Mouse (Mus musculus) adrenal gland, postnatal 36 days (tissue): ENCODE results near the gene Usp34. TPM values are rescaled to one million over a fixed set of nuclear protein-coding genes. Genes with fewer than 3 reads are reported as not detected.
"Not testable (repeated sequence)": the region's sequence is repeated elsewhere in the genome, so short reads cannot be mapped to it uniquely, and the experiment has no call there.

Source experiments
- DNase-seq, 2 experiments: peaks; one replicate each; pipeline ENCODE4 v3.0.0; 2021; ENCODE audit warnings: mixed read lengths in 1 of 2
- microRNA-seq: library from miRNA; unstranded; fragments of <30 nt; microRNA quantifications from one replicate; pipeline ENCODE4 v1.2.0, GENCODE M21; 2021
- total RNA-seq, 2 experiments: library from RNA; stranded (reverse); gene quantifications; 2 replicates each; pipeline ENCODE4 v1.2.3; 2021

Usp34 gene
- total RNA-seq, 2 experiments from 2014 or later = 65.8 to 68.1 TPM

GRCm38 (mm10) chr11:23497718-23498509, 191.2 kb downstream of the Usp34 start, which contains the start of gene Ahsa2:
Ahsa2 (minus strand) TSS chr11:23498030.
- peak; percentile 99 to 100 for DNase-seq

GRCm38 (mm10) chr11:23498609-23499008, 191.9 kb downstream of the Usp34 start:
- DNase-seq = no peak

GRCm38 (mm10) chr11:23504801-23505200, 198.1 kb downstream of the Usp34 start:
- DNase-seq = not testable (repeated sequence)

- not testable (repeated sequence) for DNase-seq
Observed at GRCm38 (mm10) chr11:23514785-23515184, 208.1 kb downstream of the Usp34 start.

- DNase-seq = no peak
Observed at GRCm38 (mm10) chr11:23515315-23515714, 208.6 kb downstream of the Usp34 start.

- no peak for DNase-seq
Observed at GRCm38 (mm10) chr11:23518981-23519380, 212.3 kb downstream of the Usp34 start.

- DNase-seq = no peak
Observed at GRCm38 (mm10) chr11:23520473-23521205, 213.9 kb downstream of the Usp34 start, which contains the start of gene 1700093K21Rik. 1700093K21Rik (minus strand) TSS chr11:23521155.

GRCm38 (mm10) chr11:23537446-23537845, 230.8 kb downstream of the Usp34 start:
- no peak for DNase-seq

Small RNA genes within 50 kb of the gene (microRNA-seq; reads per million reads assigned to microRNA genes)
- gene Gm47279 = not detected

Other genes with a start within 250 kb of the Usp34 start
- gene Xpo1, start 50.9 kb upstream of the Usp34 start, total RNA-seq = 10 to 100 TPM; 66.4 to 76.3 TPM
- gene Ahsa2, start 191.1 kb downstream of the Usp34 start, total RNA-seq = 10 to 100 TPM; 48.0 to 98.0 TPM
- gene 1700093K21Rik, start 214.3 kb downstream of the Usp34 start, total RNA-seq = not detected